Mouse (Mus musculus) small intestine, adult 2 months (tissue): ENCODE data around the gene C1qtnf1.

ENCODE experiments used
- CTCF ChIP-seq: fragments of 200-500 bp; IDR thresholded peaks from 2 replicates; pipeline ENCODE4 v1.5.1; 2012; ENCODE audit warnings: low read depth, mild to moderate bottlenecking, control low read depth, inconsistent platforms, low read length, moderate library complexity, mixed read lengths; ENCODE audit not compliant: insufficient replicate concordance, insufficient read length; ENCODE audit errors: extremely low read depth
- POLR2A ChIP-seq: fragments of 200-500 bp; IDR thresholded peaks from 2 replicates; pipeline ENCODE4 v1.6.1; 2012; ENCODE audit warnings: low read depth, mild to moderate bottlenecking, control low read depth, inconsistent platforms, low read length, moderate library complexity

- TF ChIP-seq CTCF (no peak), POLR2A (no peak)
These were observed 5.4 kb downstream of the C1qtnf1 start for GRCm38 (mm10) chr11:118433398-118433868.
